Mouse (Mus musculus) embryonic facial prominence, embryonic 10.5 days (tissue): ENCODE measurements around the gene Vmn1r114. TPM values are rescaled to one million over a fixed set of nuclear protein-coding genes. Genes with fewer than 3 reads are reported as not detected.
"Not testable (repeated sequence)": the region's sequence is repeated elsewhere in the genome, so short reads cannot be mapped to it uniquely, and the experiment has no call there.

Experiments used
- DNase-seq: peaks from one replicate; pipeline ENCODE4 v3.0.0-alpha.2; 2017; ENCODE audit warnings: low spot score
- H3K27ac ChIP-seq: fragments of 300-500 bp; sonication (generic); replicated peaks from 2 replicates; pipeline ENCODE4 v1.5.1; 2016; ENCODE audit warnings: mild to moderate bottlenecking
- H3K27me3 ChIP-seq: fragments of 300-500 bp; sonication (generic); replicated peaks from 2 replicates; pipeline ENCODE4 v1.6.1; 2016; ENCODE audit warnings: low read depth, mild to moderate bottlenecking; ENCODE audit not compliant: poor library complexity, severe bottlenecking
- H3K36me3 ChIP-seq: fragments of 300-500 bp; sonication (generic); replicated peaks from 2 replicates; pipeline ENCODE4 v1.6.1; 2016; ENCODE audit warnings: mild to moderate bottlenecking, moderate library complexity
- H3K4me1 ChIP-seq: fragments of 300-500 bp; sonication (generic); 2 replicates; pipeline ENCODE4 v1.6.1; 2016
- H3K4me3 ChIP-seq: fragments of 300-500 bp; sonication (generic); 2 replicates; pipeline ENCODE4 v1.5.1; 2016; ENCODE audit warnings: mild to moderate bottlenecking, moderate library complexity
- H3K9me3 ChIP-seq: fragments of 300-500 bp; sonication (generic); 2 replicates; pipeline ENCODE4 v1.6.1; 2016; ENCODE audit warnings: mild to moderate bottlenecking
- WGBS: fragments of 180-500 bp; shearing (Covaris S2); methylation state at CpG from one replicate; pipeline ENCODE4 v1.1.7; 2016; 5-methylcytosine and 5-hydroxymethylcytosine counted together
- polyA plus RNA-seq: library from polyadenylated mRNA; unstranded; fragments of >200 nt; fragmentation: Nextera tagmentation; extraction: Ambion mirVana; gene quantifications from 2 replicates; pipeline ENCODE4 v1.2.1, GENCODE M21; 2016

Gene Vmn1r114
- polyA plus RNA-seq = not detected in 2 replicates

DNA sequence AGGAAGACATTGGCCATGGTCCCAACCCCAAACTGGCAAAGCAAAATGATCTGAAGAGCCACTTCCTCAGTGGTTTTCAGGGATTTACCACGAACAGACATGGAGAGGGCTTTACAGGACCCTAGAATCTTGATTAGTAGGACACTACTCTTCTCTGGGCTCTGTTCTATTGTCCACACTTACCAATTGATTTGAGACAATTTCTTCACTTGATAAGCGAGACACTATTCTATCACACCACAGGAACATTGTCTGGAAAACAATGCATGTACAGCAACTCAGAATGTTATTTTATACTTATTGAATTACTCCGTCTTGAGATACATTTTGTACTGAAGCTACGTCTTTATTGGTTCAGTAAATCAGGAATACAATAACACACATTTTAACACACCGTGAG lies at the start of gene Vmn1r114:
TSS of gene Vmn1r114 (minus strand) at position 101 of the 400 bp plus-strand sequence.
- not testable (repeated sequence) for DNase-seq, H3K27ac ChIP-seq, H3K27me3 ChIP-seq, H3K4me3 ChIP-seq, H3K36me3 ChIP-seq, H3K4me1 ChIP-seq, H3K9me3 ChIP-seq
- WGBS = no CpG with 5 or more reads among the region's 5 CpGs

DNA sequence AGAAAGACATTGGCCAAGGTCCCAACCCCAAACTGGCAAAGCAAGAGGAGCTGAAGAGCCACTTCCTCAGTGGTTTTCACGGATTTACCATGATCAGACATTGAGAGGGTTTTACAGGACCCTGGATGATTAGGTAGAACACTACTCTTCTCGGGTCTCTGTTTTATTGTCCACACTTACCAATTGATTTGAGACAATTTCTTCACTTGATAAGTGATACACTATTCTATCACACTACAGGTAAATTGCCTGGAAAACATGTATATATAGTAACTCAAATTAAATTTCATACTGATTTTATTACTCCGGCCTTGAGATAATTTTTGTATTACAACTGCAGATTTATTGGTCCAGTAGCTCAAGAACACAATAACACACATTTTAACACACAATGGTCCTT lies 32.9 kb upstream of the Vmn1r114 start, which contains the start of gene Vmn1r115:
TSS of gene Vmn1r115 (minus strand) at position 101 of the 400 bp plus-strand sequence.
- DNase-seq, H3K9me3 ChIP-seq, H3K27ac ChIP-seq, H3K27me3 ChIP-seq, H3K4me3 ChIP-seq, H3K36me3 ChIP-seq, H3K4me1 ChIP-seq: not testable (repeated sequence)
- WGBS = 94% methylated on average over 1 of the region's 3 CpGs

DNA sequence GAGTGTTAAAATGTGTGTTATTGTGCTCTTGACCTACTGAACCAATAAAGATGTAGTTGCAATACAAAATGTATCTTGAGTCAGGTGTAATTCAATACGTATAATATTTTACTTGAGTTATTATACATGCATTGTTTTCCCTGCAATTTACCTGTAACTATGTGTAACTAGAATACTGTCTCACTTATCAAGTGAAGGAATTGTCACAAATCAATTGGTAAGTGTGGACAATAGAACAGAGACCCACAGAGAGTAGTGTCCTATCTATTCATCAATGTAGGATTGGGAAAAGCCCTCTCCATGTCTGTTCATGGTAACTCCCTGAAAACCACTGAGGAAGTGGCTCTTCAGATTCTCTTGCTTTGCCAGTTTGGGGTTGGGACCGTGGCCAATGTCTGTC lies 25.0 kb downstream of the Vmn1r114 start, which contains the start of gene Vmn1r113:
TSS of gene Vmn1r113 (plus strand) at position 301 of the 400 bp plus-strand sequence.
- H3K36me3 ChIP-seq, H3K4me3 ChIP-seq, H3K27ac ChIP-seq, DNase-seq, H3K27me3 ChIP-seq, H3K4me1 ChIP-seq: not testable (repeated sequence)
- WGBS = 60% methylated on average over 2 of the region's 2 CpGs
- peaks cover 14% of the 10 kb centered on the region for H3K9me3 ChIP-seq

DNA sequence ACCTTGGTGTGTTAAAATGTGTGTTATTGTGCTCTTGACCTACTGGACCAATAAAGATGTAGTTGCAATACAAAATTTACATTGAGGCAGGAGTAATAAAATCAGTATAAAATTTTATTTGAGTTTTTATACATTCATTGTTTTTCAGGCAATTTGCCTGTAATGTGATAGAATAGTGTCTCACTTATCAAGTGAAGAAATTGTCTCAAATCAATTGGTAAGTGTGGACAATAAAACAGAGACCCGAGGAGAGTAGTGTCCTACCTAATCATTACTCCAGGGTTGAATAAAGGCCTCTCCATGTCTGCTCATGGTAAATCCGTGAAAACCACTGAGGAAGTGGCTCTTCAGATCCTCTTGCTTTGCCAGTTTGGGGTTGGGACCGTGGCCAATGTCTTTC lies 41.1 kb downstream of the Vmn1r114 start, which contains the start of gene Vmn1r112:
TSS of gene Vmn1r112 (plus strand) at position 301 of the 400 bp plus-strand sequence.
- WGBS = no CpG with 5 or more reads among the region's 3 CpGs
- H3K27me3 ChIP-seq, H3K36me3 ChIP-seq, H3K27ac ChIP-seq, H3K4me1 ChIP-seq, H3K9me3 ChIP-seq, H3K4me3 ChIP-seq, DNase-seq: not testable (repeated sequence)

Other genes with a start within 250 kb of the Vmn1r114 start
- not detected in 2 replicates for gene Gm4141, start 235.9 kb downstream of the Vmn1r114 start, polyA plus RNA-seq
- not detected in 2 replicates for gene Gm4513, start 213.2 kb downstream of the Vmn1r114 start, polyA plus RNA-seq
- not detected in 2 replicates for gene Vmn1r107, start 143.3 kb downstream of the Vmn1r114 start, polyA plus RNA-seq
- gene Vmn1r111, start 109.0 kb downstream of the Vmn1r114 start, polyA plus RNA-seq = not detected in 2 replicates
- not detected in 2 replicates for gene Gm10668, start 81.6 kb downstream of the Vmn1r114 start, polyA plus RNA-seq
- gene Vmn1r112, start 41.0 kb downstream of the Vmn1r114 start, polyA plus RNA-seq = not detected in 2 replicates
- not detected in 2 replicates for gene Vmn1r113, start 24.9 kb downstream of the Vmn1r114 start, polyA plus RNA-seq
- gene Vmn1r115, start 32.8 kb upstream of the Vmn1r114 start, polyA plus RNA-seq = not detected in 2 replicates
- gene Vmn1r116, start 60.1 kb upstream of the Vmn1r114 start, polyA plus RNA-seq = not detected in 2 replicates
- not detected in 2 replicates for gene Vmn1r117, start 71.9 kb upstream of the Vmn1r114 start, polyA plus RNA-seq
- gene Vmn1r118, start 100.2 kb upstream of the Vmn1r114 start, polyA plus RNA-seq = not detected in 2 replicates
- gene Vmn1r119, start 200.3 kb upstream of the Vmn1r114 start, polyA plus RNA-seq = not detected in 2 replicates
- gene Vmn1r120, start 241.6 kb upstream of the Vmn1r114 start, polyA plus RNA-seq = not detected in 2 replicates